Mouse (Mus musculus) neural tube, embryonic 11.5 days (tissue): ENCODE results near the gene Smg6. TPM values are rescaled to one million over a fixed set of nuclear protein-coding genes. Genes with fewer than 3 reads are reported as not detected.

Experiments
- ATAC-seq: fragments of 200-750 bp; cut with Nextera tagmentation; 2 replicates; pipeline ENCODE4 v1.8.0; 2017; ENCODE audit warnings: moderate number of reproducible peaks, mild to moderate bottlenecking, moderate TSS enrichment, moderate library complexity; ENCODE audit not compliant: insufficient read depth, low FRiP score, low TSS enrichment
- DNase-seq: peaks from one replicate; pipeline ENCODE4 v3.0.0-alpha.2; 2015; ENCODE audit warnings: low spot score
- H3K27ac ChIP-seq: fragments of 300-500 bp; sonication (generic); 2 replicates; pipeline ENCODE4 v1.5.1; 2014; ENCODE audit warnings: low read depth, mild to moderate bottlenecking, low read length
- H3K27me3 ChIP-seq: fragments of 300-500 bp; sonication (generic); 2 replicates; pipeline ENCODE4 v1.6.1; 2014; ENCODE audit warnings: mild to moderate bottlenecking, low read length, mixed read lengths; ENCODE audit not compliant: control insufficient read depth, insufficient read depth
- H3K36me3 ChIP-seq: fragments of 300-500 bp; sonication (generic); 2 replicates; pipeline ENCODE4 v1.6.1; 2014; ENCODE audit warnings: mild to moderate bottlenecking, low read length, moderate library complexity, mixed read lengths; ENCODE audit not compliant: control insufficient read depth, insufficient read depth
- H3K4me1 ChIP-seq: fragments of 300-500 bp; sonication (generic); 2 replicates; pipeline ENCODE4 v1.6.1; 2014; ENCODE audit warnings: low read length, mixed read lengths; ENCODE audit not compliant: control insufficient read depth, insufficient read depth
- H3K4me2 ChIP-seq: fragments of 300-500 bp; sonication (generic); 2 replicates; pipeline ENCODE4 v1.6.1; 2014; ENCODE audit warnings: low read depth, mild to moderate bottlenecking, moderate library complexity
- H3K4me3 ChIP-seq: fragments of 300-500 bp; sonication (generic); 2 replicates; pipeline ENCODE4 v1.5.1; 2014; ENCODE audit warnings: low read depth, low read length
- H3K9ac ChIP-seq: fragments of 300-500 bp; sonication (generic); 2 replicates; pipeline ENCODE4 v1.6.1; 2014; ENCODE audit warnings: mild to moderate bottlenecking, low read length
- H3K9me3 ChIP-seq: fragments of 300-500 bp; sonication (generic); 2 replicates; pipeline ENCODE4 v1.6.1; 2016; ENCODE audit warnings: low read length; ENCODE audit not compliant: control insufficient read depth
- WGBS: fragments of 180-500 bp; shearing (Covaris S2); extraction: QIAGEN DNeasy Blood & Tissue Kit; methylation state at CpG from one replicate; pipeline ENCODE4 v1.1.7; 2014; 5-methylcytosine and 5-hydroxymethylcytosine counted together
- polyA plus RNA-seq: library from polyadenylated mRNA; unstranded; fragments of >200 nt; fragmentation: Nextera tagmentation; extraction: Ambion mirVana; gene quantifications from 2 replicates; pipeline ENCODE4 v1.2.1, GENCODE M21; 2014

The Smg6 gene
- polyA plus RNA-seq, 1 experiment from 2014 or later, result 17.4 TPM

GRCm38 (mm10) chr11:75072932-75073625 lies 147.5 kb downstream of the Smg6 start:
- no peaks in the 10 kb centered on the region for H3K27me3 ChIP-seq
- H3K36me3 ChIP-seq, result no peaks in the 10 kb centered on the region
- no peaks in the 10 kb centered on the region for H3K9me3 ChIP-seq
- H3K4me2 ChIP-seq, result no peak overlapping the region
- no peak overlapping the region for H3K27ac ChIP-seq
- H3K4me1 ChIP-seq, result no peaks in the 10 kb centered on the region
- DNase-seq (no peak), ATAC-seq (no peak)
- 63% methylated on average over 2 of the region's 2 CpGs for WGBS
- no peak overlapping the region for H3K4me3 ChIP-seq
- no peak overlapping the region for H3K9ac ChIP-seq

GRCm38 (mm10) chr11:75073696-75074095 lies 148.1 kb downstream of the Smg6 start:
- Histone ChIP-seq H3K4me2 (no peak overlapping the region), H3K27ac (no peak overlapping the region), H3K36me3 (no peaks in the 10 kb centered on the region), H3K4me1 (no peaks in the 10 kb centered on the region), H3K27me3 (no peaks in the 10 kb centered on the region), H3K9ac (no peak overlapping the region), H3K9me3 (no peaks in the 10 kb centered on the region), H3K4me3 (no peak overlapping the region)
- WGBS, result 92% methylated on average over 2 of the region's 2 CpGs
- DNase-seq, result no peak
- no peak for ATAC-seq

- WGBS, result 68% methylated on average over 2 of the region's 2 CpGs
These were observed 148.9 kb downstream of the Smg6 start for GRCm38 (mm10) chr11:75074543-75074942.

DNA sequence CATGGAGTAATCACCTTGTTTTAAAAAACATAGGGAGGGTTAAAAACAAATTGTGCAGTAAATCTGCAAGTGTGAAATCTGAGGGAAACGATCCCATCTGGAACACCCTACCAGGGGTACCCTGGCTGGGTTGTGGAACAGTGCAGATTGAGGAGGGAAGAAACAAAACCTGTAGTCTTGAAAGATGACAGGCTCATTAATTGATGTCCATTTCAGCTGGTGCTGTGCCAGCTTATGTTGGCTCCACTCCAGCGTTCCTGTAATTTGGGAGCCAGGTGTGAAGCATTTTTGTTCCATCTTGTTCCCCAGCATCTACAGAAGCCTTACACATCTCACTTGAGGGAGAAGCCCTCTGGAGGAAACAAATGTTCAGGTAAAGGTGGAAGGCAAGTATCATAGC lies 153.0 kb downstream of the Smg6 start:
- no peak for ATAC-seq
- H3K4me2 ChIP-seq, result no peak overlapping the region
- H3K9ac ChIP-seq, result no peak overlapping the region
- WGBS, result 83% methylated on average over 2 of the region's 2 CpGs
- no peak overlapping the region for H3K4me3 ChIP-seq
- no peaks in the 10 kb centered on the region for H3K4me1 ChIP-seq
- no peaks in the 10 kb centered on the region for H3K9me3 ChIP-seq
- no peak overlapping the region for H3K27ac ChIP-seq
- no peak for DNase-seq
- no peaks in the 10 kb centered on the region for H3K36me3 ChIP-seq
- no peaks in the 10 kb centered on the region for H3K27me3 ChIP-seq

More at GRCm38 (mm10) chr11:75074543-75074942, 148.9 kb downstream of the Smg6 start:
- Histone ChIP-seq H3K9me3 (no peaks in the 10 kb centered on the region), H3K4me2 (no peak overlapping the region), H3K36me3 (no peaks in the 10 kb centered on the region), H3K4me1 (no peaks in the 10 kb centered on the region), H3K27me3 (no peaks in the 10 kb centered on the region), H3K9ac (no peak overlapping the region), H3K4me3 (no peak overlapping the region), H3K27ac (no peak overlapping the region)
- DNase-seq (no peak), ATAC-seq (no peak)

- no peak overlapping the region for H3K4me3 ChIP-seq
- 83% methylated on average over 1 of the region's 1 CpGs for WGBS
- H3K27me3 ChIP-seq, result no peaks in the 10 kb centered on the region
- no peak overlapping the region for H3K4me2 ChIP-seq
- no peak overlapping the region for H3K9ac ChIP-seq
- H3K36me3 ChIP-seq, result no peaks in the 10 kb centered on the region
- DNase-seq (no peak), ATAC-seq (no peak)
- no peak overlapping the region for H3K27ac ChIP-seq
- no peaks in the 10 kb centered on the region for H3K9me3 ChIP-seq
- no peaks in the 10 kb centered on the region for H3K4me1 ChIP-seq
These were observed 157.4 kb downstream of the Smg6 start for GRCm38 (mm10) chr11:75083031-75083430.

DNA sequence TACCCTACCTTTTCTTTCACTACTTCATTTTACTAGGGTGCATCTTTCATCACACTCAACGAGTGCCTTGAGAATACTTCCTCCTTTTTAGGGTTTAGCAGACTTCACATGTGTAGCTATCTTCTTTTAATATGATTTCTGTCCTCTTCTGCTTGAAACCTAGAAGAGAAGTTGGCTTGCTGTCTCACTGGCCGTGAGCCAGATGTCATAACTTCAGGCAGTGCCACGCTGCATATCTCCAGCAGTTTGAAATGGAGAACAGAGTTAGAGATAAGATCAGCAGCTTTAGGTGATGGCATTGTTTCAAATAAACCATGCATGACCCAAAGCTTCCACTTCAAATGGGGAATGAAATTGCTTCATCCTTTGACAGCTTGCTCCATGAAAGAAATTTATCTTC lies 166.5 kb downstream of the Smg6 start:
- no peak overlapping the region for H3K9ac ChIP-seq
- H3K27ac ChIP-seq, result no peak overlapping the region
- no peaks in the 10 kb centered on the region for H3K36me3 ChIP-seq
- ATAC-seq (no peak), DNase-seq (no peak)
- H3K4me2 ChIP-seq, result no peak overlapping the region
- no peaks in the 10 kb centered on the region for H3K9me3 ChIP-seq
- H3K4me3 ChIP-seq, result no peak overlapping the region
- no peaks in the 10 kb centered on the region for H3K4me1 ChIP-seq
- 83% methylated on average over 3 of the region's 3 CpGs for WGBS
- no peaks in the 10 kb centered on the region for H3K27me3 ChIP-seq

GRCm38 (mm10) chr11:75092656-75093055 lies 167.0 kb downstream of the Smg6 start:
- Histone ChIP-seq H3K27me3 (no peaks in the 10 kb centered on the region), H3K4me2 (no peak overlapping the region), H3K4me3 (no peak overlapping the region), H3K9ac (no peak overlapping the region), H3K36me3 (no peaks in the 10 kb centered on the region), H3K4me1 (no peaks in the 10 kb centered on the region), H3K9me3 (no peaks in the 10 kb centered on the region), H3K27ac (no peak overlapping the region)
- ATAC-seq (no peak), DNase-seq (no peak)
- 72% methylated on average over 5 of the region's 5 CpGs for WGBS

GRCm38 (mm10) chr11:75094759-75095158 lies 169.1 kb downstream of the Smg6 start:
- 96% methylated on average over 1 of the region's 1 CpGs for WGBS
- no peak for DNase-seq

DNA sequence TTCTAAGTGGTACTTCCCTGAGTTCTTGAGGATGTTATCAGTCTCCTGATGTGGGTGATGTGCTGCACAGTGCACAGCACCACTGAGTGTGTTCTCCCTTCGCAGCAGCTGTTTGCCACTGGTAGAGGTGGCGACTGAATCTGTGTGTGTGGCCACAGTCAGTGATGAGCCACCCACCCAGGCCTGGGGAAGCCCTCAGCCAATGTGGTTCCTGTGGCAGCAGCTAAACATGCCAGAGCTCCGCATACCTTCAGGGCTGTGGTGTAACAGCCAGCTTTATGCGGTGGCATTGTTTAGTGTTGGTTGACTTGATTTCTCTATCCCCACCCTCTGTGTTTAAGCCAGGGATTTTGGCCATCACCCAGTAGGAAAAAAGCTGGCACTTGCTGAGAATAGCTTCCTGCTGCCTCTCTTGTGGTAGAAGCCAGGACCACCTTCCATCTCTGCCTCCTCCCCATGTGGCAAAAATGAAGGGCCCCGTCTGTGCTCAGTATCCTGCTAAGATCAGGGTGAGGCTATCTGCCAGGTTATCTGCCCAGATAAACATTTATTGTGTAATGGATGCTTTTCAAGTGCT lies 177.2 kb downstream of the Smg6 start:
- H3K4me3 ChIP-seq, result no peak overlapping the region
- no peak overlapping the region for H3K27ac ChIP-seq
- WGBS, result 88% methylated on average over 5 of the region's 5 CpGs
- H3K4me1 ChIP-seq, result no peaks in the 10 kb centered on the region
- no peaks in the 10 kb centered on the region for H3K9me3 ChIP-seq
- H3K27me3 ChIP-seq, result no peaks in the 10 kb centered on the region
- DNase-seq (no peak), ATAC-seq (no peak)
- H3K4me2 ChIP-seq, result no peak overlapping the region
- H3K36me3 ChIP-seq, result no peaks in the 10 kb centered on the region
- H3K9ac ChIP-seq, result no peak overlapping the region

More at GRCm38 (mm10) chr11:75094759-75095158, 169.1 kb downstream of the Smg6 start:
- H3K4me2 ChIP-seq, result no peak overlapping the region
- H3K9ac ChIP-seq, result no peak overlapping the region
- no peaks in the 10 kb centered on the region for H3K4me1 ChIP-seq
- no peak for ATAC-seq
- no peaks in the 10 kb centered on the region for H3K27me3 ChIP-seq
- H3K9me3 ChIP-seq, result no peaks in the 10 kb centered on the region
- H3K36me3 ChIP-seq, result no peaks in the 10 kb centered on the region
- H3K4me3 ChIP-seq, result no peak overlapping the region
- no peak overlapping the region for H3K27ac ChIP-seq
